Mouse (Mus musculus) CH12.LX (cell line): Measurements from ENCODE around the gene Dbt. TPM values are rescaled to one million over a fixed set of nuclear protein-coding genes. Genes with fewer than 3 reads are reported as not detected.

Experiments
- DNase-seq: peaks from one replicate; pipeline ENCODE4 v3.0.0-alpha.2; 2013; ENCODE audit errors: extremely low read depth
- H3K27ac ChIP-seq: 2 replicates; pipeline ENCODE4 v1.5.1; 2012; ENCODE audit warnings: low read depth, mild to moderate bottlenecking, control low read depth, moderate library complexity; ENCODE audit not compliant: insufficient read depth
- H3K27me3 ChIP-seq: replicated peaks from 2 replicates; pipeline ENCODE3; 2012; ENCODE audit warnings: inconsistent platforms
- H3K36me3 ChIP-seq, 2 experiments: replicated peaks in 1 of 2; 2 replicates each; pipeline versions ENCODE3 to v1.6.1; 2012; ENCODE audit warnings: inconsistent platforms in 1 of 2, low read length in 1 of 2, mild to moderate bottlenecking in 1 of 2, mixed read lengths in 1 of 2, moderate library complexity in 1 of 2; ENCODE audit not compliant: control insufficient read depth in 1 of 2, insufficient read depth in 1 of 2
- H3K4me1 ChIP-seq, 2 experiments: 2 replicates each; pipeline ENCODE4 v1.6.1; 2012; ENCODE audit warnings: inconsistent platforms in 1 of 2, moderate library complexity in 1 of 2; ENCODE audit not compliant: insufficient read depth in 2 of 2, control insufficient read depth in 1 of 2
- H3K4me2 ChIP-seq: 2 replicates; pipeline ENCODE4 v1.6.1; 2012; ENCODE audit warnings: low read depth, mild to moderate bottlenecking, control low read depth; ENCODE audit not compliant: poor library complexity, insufficient read depth, severe bottlenecking
- H3K4me3 ChIP-seq, 3 experiments: fragments of 150-350 bp in 1 of 3; sonication (generic) in 1 of 3; replicated peaks in 1 of 3; 2 replicates each; pipeline versions ENCODE3 to v1.5.1; 2011 to 2012; ENCODE audit warnings: low read depth in 2 of 3, low read length in 2 of 3, mild to moderate bottlenecking in 2 of 3, moderate library complexity in 2 of 3, control low read depth in 1 of 3, improper control_type of control experiment in 1 of 3, inconsistent platforms in 1 of 3, mixed read lengths in 1 of 3; ENCODE audit not compliant: poor library complexity in 1 of 3
- H3K79me2 ChIP-seq: replicated peaks from 2 replicates; pipeline ENCODE4 v1.6.1; 2012; ENCODE audit warnings: mild to moderate bottlenecking, moderate library complexity; ENCODE audit not compliant: control insufficient read depth, poor library complexity, insufficient read depth, severe bottlenecking; ENCODE audit errors: extremely low read depth
- H3K9ac ChIP-seq: 2 replicates; pipeline ENCODE4 v1.6.1; 2012; ENCODE audit warnings: low read depth, mild to moderate bottlenecking, control low read depth, moderate library complexity; ENCODE audit not compliant: insufficient read depth
- H3K9me3 ChIP-seq: replicated peaks from 2 replicates; pipeline ENCODE3; 2012; ENCODE audit warnings: low read length, inconsistent platforms, mixed read lengths
- BHLHE40 ChIP-seq: IDR thresholded peaks from 2 replicates; pipeline ENCODE4 v1.6.1; 2011; ENCODE audit warnings: mild to moderate bottlenecking, low read depth, low read length, improper control_type of control experiment
- CHD1 ChIP-seq: IDR thresholded peaks from 2 replicates; pipeline ENCODE4 v1.6.1; 2012; ENCODE audit warnings: low read depth, low read length, improper control_type of control experiment, inconsistent platforms
- CHD2 ChIP-seq: IDR thresholded peaks from 2 replicates; pipeline ENCODE4 v1.6.1; 2011; ENCODE audit warnings: low read length, improper control_type of control experiment
- ELF1 ChIP-seq: IDR thresholded peaks from 2 replicates; pipeline ENCODE4 v1.6.1; 2014; ENCODE audit warnings: low read depth, mild to moderate bottlenecking, inconsistent platforms, low read length, improper control_type of control experiment
- EP300 ChIP-seq: IDR thresholded peaks from 2 replicates; pipeline ENCODE4 v1.6.1; 2011; ENCODE audit warnings: low read length, improper control_type of control experiment
- ETS1 ChIP-seq: conservative IDR thresholded peaks from 2 replicates; pipeline ENCODE4 v1.6.1; 2012; ENCODE audit warnings: low read depth, mild to moderate bottlenecking, inconsistent platforms, low read length, improper control_type of control experiment, moderate library complexity
- GABPA ChIP-seq: IDR thresholded peaks from 2 replicates; pipeline ENCODE4 v1.6.1; 2012; ENCODE audit warnings: low read depth, low read length, improper control_type of control experiment, inconsistent platforms; ENCODE audit not compliant: insufficient replicate concordance
- HCFC1 ChIP-seq: IDR thresholded peaks from 2 replicates; pipeline ENCODE4 v1.6.1; 2012; ENCODE audit warnings: low read depth, mild to moderate bottlenecking, inconsistent platforms, low read length, improper control_type of control experiment
- IRF4 ChIP-seq: IDR thresholded peaks from 2 replicates; pipeline ENCODE4 v1.6.1; 2014; ENCODE audit warnings: low read depth, mild to moderate bottlenecking, inconsistent platforms, low read length, improper control_type of control experiment
- JUN ChIP-seq: IDR thresholded peaks from 2 replicates; pipeline ENCODE4 v1.6.1; 2011; ENCODE audit warnings: low read depth, mild to moderate bottlenecking, low read length, improper control_type of control experiment, moderate library complexity; ENCODE audit not compliant: insufficient read depth
- JUND ChIP-seq: conservative IDR thresholded peaks from 2 replicates; pipeline ENCODE4 v1.6.1; 2011; ENCODE audit warnings: low read depth, low read length, improper control_type of control experiment
- MAFK ChIP-seq: IDR thresholded peaks from 2 replicates; pipeline ENCODE4 v1.6.1; 2011; ENCODE audit warnings: low read length, improper control_type of control experiment; ENCODE audit not compliant: insufficient replicate concordance
- MAX ChIP-seq: IDR thresholded peaks from 2 replicates; pipeline ENCODE4 v1.6.1; 2011; ENCODE audit warnings: low read length, improper control_type of control experiment
- MAZ ChIP-seq: IDR thresholded peaks from 2 replicates; pipeline ENCODE4 v1.6.1; 2012; ENCODE audit warnings: low read depth, mild to moderate bottlenecking, inconsistent platforms, low read length, improper control_type of control experiment, moderate library complexity
- MEF2A ChIP-seq: IDR thresholded peaks from 2 replicates; pipeline ENCODE4 v1.6.1; 2014; ENCODE audit warnings: low read depth, mild to moderate bottlenecking, inconsistent platforms, low read length, improper control_type of control experiment, borderline replicate concordance
- MYC ChIP-seq: IDR thresholded peaks from 2 replicates; pipeline ENCODE4 v1.6.1; 2011; ENCODE audit warnings: low read depth, mild to moderate bottlenecking, improper control_type of control experiment, low read length
- NRF1 ChIP-seq: IDR thresholded peaks from 2 replicates; pipeline ENCODE4 v1.6.1; 2014; ENCODE audit warnings: low read depth, mild to moderate bottlenecking, inconsistent platforms, low read length, improper control_type of control experiment, moderate library complexity
- PAX5 ChIP-seq: IDR thresholded peaks from 2 replicates; pipeline ENCODE4 v1.6.1; 2012; ENCODE audit warnings: low read length, inconsistent platforms, mixed read lengths
- POLR2A ChIP-seq: IDR thresholded peaks from 2 replicates; pipeline ENCODE4 v1.6.1; 2011; ENCODE audit warnings: low read depth, mild to moderate bottlenecking, improper control_type of control experiment, low read length
- POLR2AphosphoS2 ChIP-seq: IDR thresholded peaks from 2 replicates; pipeline ENCODE4 v1.6.1; 2011; ENCODE audit warnings: low read depth, low read length, improper control_type of control experiment
- RAD21 ChIP-seq: IDR thresholded peaks from 2 replicates; pipeline ENCODE4 v1.6.1; 2011; ENCODE audit warnings: low read depth, mild to moderate bottlenecking, low read length, improper control_type of control experiment, moderate library complexity
- RCOR1 ChIP-seq: conservative IDR thresholded peaks from 2 replicates; pipeline ENCODE4 v1.6.1; 2012; ENCODE audit warnings: low read depth, mild to moderate bottlenecking, inconsistent platforms, low read length, improper control_type of control experiment
- SIN3A ChIP-seq: IDR thresholded peaks from 2 replicates; pipeline ENCODE4 v1.6.1; 2012; ENCODE audit warnings: low read length, improper control_type of control experiment, inconsistent platforms
- SMC3 ChIP-seq: IDR thresholded peaks from 2 replicates; pipeline ENCODE4 v1.6.1; 2011; ENCODE audit warnings: low read depth, low read length, improper control_type of control experiment
- TBP ChIP-seq: conservative IDR thresholded peaks from 2 replicates; pipeline ENCODE4 v1.6.1; 2011; ENCODE audit warnings: low read depth, low read length, improper control_type of control experiment
- TCF12 ChIP-seq: IDR thresholded peaks from 2 replicates; pipeline ENCODE4 v1.6.1; 2014; ENCODE audit warnings: low read depth, mild to moderate bottlenecking, inconsistent platforms, low read length, improper control_type of control experiment
- UBTF ChIP-seq: IDR thresholded peaks from 2 replicates; pipeline ENCODE4 v1.6.1; 2012; ENCODE audit warnings: low read depth, mild to moderate bottlenecking, inconsistent platforms, low read length, improper control_type of control experiment, moderate library complexity
- USF1 ChIP-seq: IDR thresholded peaks from 2 replicates; pipeline ENCODE4 v1.6.1; 2014; ENCODE audit warnings: low read depth, mild to moderate bottlenecking, inconsistent platforms, low read length, improper control_type of control experiment
- USF2 ChIP-seq: conservative IDR thresholded peaks from 2 replicates; pipeline ENCODE4 v1.6.1; 2011; ENCODE audit warnings: low read depth, low read length, improper control_type of control experiment
- ZC3H11A ChIP-seq: IDR thresholded peaks from 2 replicates; pipeline ENCODE4 v1.6.1; 2012; ENCODE audit warnings: low read depth, mild to moderate bottlenecking, inconsistent platforms, low read length, improper control_type of control experiment
- ZKSCAN1 ChIP-seq: IDR thresholded peaks from 2 replicates; pipeline ENCODE4 v1.6.1; 2012; ENCODE audit warnings: low read depth, inconsistent platforms, low read length, improper control_type of control experiment, borderline replicate concordance
- ZMIZ1 ChIP-seq: IDR thresholded peaks from 2 replicates; pipeline ENCODE4 v1.6.1; 2012; ENCODE audit warnings: low read depth, mild to moderate bottlenecking, inconsistent platforms, low read length, improper control_type of control experiment
- ZNF384 ChIP-seq: IDR thresholded peaks from 2 replicates; pipeline ENCODE4 v1.6.1; 2012; ENCODE audit warnings: low read depth, low read length, improper control_type of control experiment, inconsistent platforms
- dilution Hi-C: fragments of 300-500 bp; cut with MboI; formaldehyde crosslinking; loops from 2 replicates; pipeline ENCODE4 v1.14.3; 2020; ENCODE audit warnings: low sequenced_read_pairs; ENCODE audit not compliant: extremely low pct_unique_long_range_greater_than_20kb, extremely low pct_ligation_motif_present
- in situ Hi-C: fragments of 300-500 bp; cut with MboI; formaldehyde crosslinking; loops from 3 replicates; pipeline ENCODE4 v1.14.3; 2019; ENCODE audit warnings: low sequenced_read_pairs, low pct_ligation_motif_present, low pct_unique_long_range_greater_than_20kb, mixed read lengths
- polyA plus RNA-seq: library from polyadenylated mRNA; unstranded; fragments of >175 nt; gene quantifications from 2 replicates; pipeline ENCODE4 v1.2.1, GENCODE M21; 2012; ENCODE audit warnings: low read depth; ENCODE audit not compliant: insufficient read length
- total RNA-seq, 2 experiments: library from RNA; depleted of rRNA; stranded (reverse); fragments of 300-350 nt in 1 of 2; fragments of >200 nt in 1 of 2; gene quantifications; 2 replicates each; pipeline ENCODE4 v1.2.3; 2012 to 2014

Dbt gene
- total and polyA plus RNA-seq, 3 experiments: 11.2 to 21.3 (median 20.4) TPM

- DNase-seq: peak; percentile 12
- TF ChIP-seq MAFK (no peak), POLR2A (no peak), POLR2AphosphoS2 (no peak), BHLHE40 (peak; percentile 71), ETS1 (no peak), TBP (no peak), ZKSCAN1 (no peak), SMC3 (no peak), CHD2 (no peak), ZMIZ1 (no peak), CHD1 (no peak), JUND (no peak), ELF1 (no peak), PAX5 (no peak), NRF1 (no peak), TCF12 (no peak), HCFC1 (no peak), EP300 (no peak), RAD21 (no peak), RCOR1 (no peak), ZNF384 (0 out of 2 replicates have a peak, but pooled peaks have one; percentile 18), IRF4 (no peak), USF1 (peak; percentile 59), JUN (no peak), MEF2A (peak; percentile 74; the same call in 1 of the 2 replicates), UBTF (no peak), MYC (no peak), MAX (0 out of 2 replicates have a peak, but pooled peaks have one; percentile 59), MAZ (no peak), USF2 (peak; percentile 47), GABPA (no peak), SIN3A (no peak), ZC3H11A (no peak)
Observed at GRCm38 (mm10) chr3:116562408-116563094, 49.7 kb downstream of the Dbt start, which contains the start of gene Lrrc39. Lrrc39 (plus strand) TSS chr3:116562973.

More at GRCm38 (mm10) chr3:116562408-116563094, 49.7 kb downstream of the Dbt start, which contains the start of gene Lrrc39:
- Histone ChIP-seq H3K27ac (no peak within 1 kb of the TSS), H3K4me1 (peaks cover 0 to 6% of the 10 kb centered on the region in 2 experiments; a peak in 2 of 4 replicates), H3K36me3 (no peaks in the 10 kb centered on the region), H3K4me3 (no peak within 1 kb of the TSS), H3K4me2 (peak within 1 kb of the TSS; percentile 46; the same call in 1 of the 2 replicates), H3K79me2 (no peaks in the 10 kb centered on the region), H3K9ac (no peak within 1 kb of the TSS), H3K9me3 (peaks cover 4% of the 10 kb centered on the region), H3K27me3 (no peaks in the 10 kb centered on the region)
- in situ Hi-C loops: no loop called here
- dilution Hi-C loops: no loop called here
